Mouse (Mus musculus) kidney, adult 9 months (tissue): Measurements from ENCODE around the gene Slc6a8.

ENCODE experiments used
- DNase-seq: peaks from one replicate; pipeline ENCODE4 v3.0.0; 2022

Gene Slc6a8

DNA sequence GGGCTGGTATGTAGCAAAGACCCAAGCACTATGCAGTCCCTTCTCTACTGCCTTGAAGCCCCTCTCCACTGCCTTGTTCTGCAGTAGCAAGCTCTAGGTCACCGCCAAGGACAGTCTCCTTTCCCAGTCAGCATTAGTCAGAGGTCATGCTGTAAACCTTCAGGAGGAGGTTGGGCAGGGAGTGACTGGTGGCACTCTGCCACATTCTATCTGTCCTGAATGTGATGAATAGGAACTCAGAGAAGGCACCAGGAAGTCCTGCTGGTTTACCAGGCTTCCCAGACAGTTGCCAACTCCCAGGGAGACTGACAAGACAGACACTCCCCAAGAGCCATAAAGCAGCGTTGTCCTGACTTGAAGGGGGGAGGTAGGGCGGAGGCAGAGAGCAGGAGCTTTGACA, 12.7 kb downstream of the Slc6a8 start:
- peak; percentile 82 for DNase-seq

GRCm38 (mm10) chrX:73690917-73691629, 18.1 kb downstream of the Slc6a8 start:
- peak; percentile 68 for DNase-seq

DNA sequence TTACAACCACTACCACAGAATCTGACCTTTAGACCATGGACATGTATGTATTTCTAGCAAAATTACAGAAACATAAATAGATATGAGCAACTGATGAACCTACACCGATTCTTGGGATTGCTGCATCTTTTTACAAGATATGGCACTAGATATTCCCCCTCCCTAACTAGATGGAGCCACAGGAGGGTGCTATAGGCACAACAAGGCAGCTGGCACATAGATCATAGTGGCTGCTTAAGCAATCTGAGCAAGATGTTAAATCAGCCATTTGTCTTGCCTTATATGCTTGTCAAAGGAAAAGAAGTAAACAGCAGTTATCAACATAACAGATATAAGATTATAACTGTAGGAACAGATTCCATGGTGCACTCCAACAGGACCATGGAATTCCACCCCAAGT, 27.5 kb downstream of the Slc6a8 start:
- DNase-seq: no peak

DNA sequence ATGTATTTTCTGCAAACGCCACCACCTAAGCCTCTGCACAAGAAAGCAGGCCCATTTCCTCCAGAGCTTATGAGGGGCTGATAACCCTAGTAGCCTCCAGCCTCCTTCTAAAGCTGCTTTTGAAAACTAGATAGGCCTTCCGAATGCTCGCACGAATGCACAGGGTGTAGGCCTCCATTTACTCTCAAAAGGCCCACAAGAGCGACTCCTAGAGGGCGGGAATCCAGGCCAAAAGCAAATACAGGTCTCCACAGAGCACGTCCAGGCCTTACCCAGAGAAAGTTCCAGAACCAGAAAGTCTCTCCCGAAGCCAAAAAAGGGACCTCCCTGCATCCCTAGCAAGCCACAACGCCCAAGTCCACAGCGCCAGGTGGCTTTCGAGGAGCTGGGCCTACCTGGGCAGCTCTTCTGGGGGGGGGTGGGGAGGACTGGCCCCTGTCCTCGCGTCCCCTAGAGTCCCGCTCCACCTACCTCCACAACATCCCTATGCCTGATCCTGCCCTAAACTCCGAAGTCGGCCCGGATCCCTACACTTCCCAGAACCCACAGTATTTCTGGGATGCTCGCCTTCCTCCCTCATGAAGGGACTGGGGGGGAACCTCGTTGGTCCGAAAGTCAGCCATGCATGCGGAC, 42.6 kb downstream of the Slc6a8 start:
- DNase-seq: peak; percentile 59

- peak; percentile 98 for DNase-seq
Observed at GRCm38 (mm10) chrX:73716109-73716661, 43.2 kb downstream of the Slc6a8 start, which contains the start of the genes Bcap31 and Abcd1. Gene Bcap31, minus strand, starts transcription at chrX:73716175. Gene Abcd1, plus strand, starts transcription at chrX:73716597.

- peak; percentile 14 for DNase-seq
Observed at GRCm38 (mm10) chrX:73716709-73717545, 44.0 kb downstream of the Slc6a8 start.

DNA sequence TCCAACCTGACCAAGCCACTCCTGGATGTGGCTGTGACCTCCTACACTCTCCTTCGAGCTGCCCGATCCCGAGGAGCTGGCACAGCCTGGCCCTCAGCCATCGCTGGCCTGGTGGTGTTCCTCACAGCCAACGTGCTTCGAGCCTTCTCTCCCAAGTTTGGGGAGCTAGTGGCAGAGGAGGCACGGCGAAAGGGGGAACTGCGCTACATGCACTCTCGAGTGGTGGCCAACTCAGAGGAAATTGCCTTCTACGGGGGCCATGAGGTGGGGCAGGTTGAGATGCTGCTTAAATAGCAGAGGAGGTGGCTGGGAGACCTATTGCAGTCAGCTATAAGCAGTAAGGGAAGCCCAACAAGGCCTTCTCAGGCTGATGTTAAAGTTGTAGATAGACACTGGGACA, 44.7 kb downstream of the Slc6a8 start:
- no peak for DNase-seq

DNA sequence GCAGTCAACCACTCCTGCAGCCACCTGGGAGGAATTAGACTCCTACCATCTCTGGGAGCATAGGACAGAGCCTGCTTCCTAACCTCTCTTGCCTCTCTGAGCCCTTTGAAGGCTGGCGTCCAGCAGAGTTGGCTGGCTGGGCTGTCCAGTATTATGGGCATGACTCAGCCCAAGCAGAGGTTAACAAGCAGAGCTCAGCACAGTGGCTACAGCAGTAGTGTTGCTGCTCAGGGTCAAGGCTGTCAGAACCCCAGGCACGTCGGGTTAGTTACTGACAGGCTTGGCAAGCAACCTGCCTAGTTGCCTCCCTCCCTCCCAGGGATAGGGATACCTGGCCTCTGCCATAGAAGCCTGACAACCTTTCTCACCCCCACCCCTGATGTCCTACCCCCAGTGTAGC, 45.3 kb downstream of the Slc6a8 start:
- peak; percentile 19 for DNase-seq

DNA sequence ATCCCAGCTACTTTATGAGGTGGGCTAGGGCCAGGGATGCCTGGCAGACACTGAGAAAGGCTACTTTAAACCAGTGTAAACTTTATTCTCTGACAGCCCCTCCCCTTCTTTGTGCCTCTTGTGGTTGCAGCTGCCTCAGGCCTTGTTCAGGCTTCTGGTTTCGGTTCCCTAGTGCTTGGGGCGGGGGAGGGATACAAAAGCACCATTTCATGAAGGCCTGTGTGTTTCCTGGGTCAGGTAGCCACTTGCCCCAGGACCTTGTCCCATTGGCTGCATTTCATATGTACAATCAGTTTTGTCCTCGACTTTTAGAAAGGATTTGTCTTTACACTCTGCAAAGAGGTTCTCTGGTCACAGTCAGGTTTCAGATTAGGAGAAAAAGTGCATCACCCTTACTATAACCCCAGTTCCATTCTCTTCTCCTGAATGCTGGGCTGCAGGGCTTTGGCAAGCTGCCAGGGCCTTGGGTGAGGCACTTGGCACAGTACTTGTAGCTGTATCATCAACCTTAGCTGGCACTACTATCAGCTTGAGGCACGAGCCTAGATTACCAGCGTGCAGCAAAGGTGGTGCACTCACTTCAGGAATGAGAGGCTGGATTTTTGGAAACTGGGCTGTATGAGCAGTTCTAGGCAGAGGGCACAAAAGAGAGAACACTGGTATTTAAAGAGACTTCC, 45.9 kb downstream of the Slc6a8 start:
- DNase-seq: peak; percentile 32

DNA sequence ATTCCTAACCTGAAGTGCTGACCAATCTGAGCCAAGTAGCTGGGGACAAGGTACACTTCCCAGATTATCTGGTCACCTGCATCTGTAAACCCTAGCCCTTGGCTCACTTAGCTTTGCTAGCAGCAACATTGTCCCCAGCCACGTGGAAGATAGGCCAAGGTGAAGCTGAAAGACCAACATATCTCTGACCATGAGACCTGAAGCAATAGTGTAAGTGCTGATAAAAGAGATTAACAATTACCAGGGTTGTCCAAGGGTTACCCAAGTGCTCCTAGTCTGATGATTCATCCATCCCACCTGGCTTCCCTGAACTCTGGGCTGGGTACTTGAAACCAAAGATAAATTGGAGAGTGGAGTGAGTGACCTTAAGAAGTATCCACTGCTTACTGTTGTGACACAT, 58.0 kb downstream of the Slc6a8 start:
- no peak for DNase-seq
